In the genomic region with DNA sequence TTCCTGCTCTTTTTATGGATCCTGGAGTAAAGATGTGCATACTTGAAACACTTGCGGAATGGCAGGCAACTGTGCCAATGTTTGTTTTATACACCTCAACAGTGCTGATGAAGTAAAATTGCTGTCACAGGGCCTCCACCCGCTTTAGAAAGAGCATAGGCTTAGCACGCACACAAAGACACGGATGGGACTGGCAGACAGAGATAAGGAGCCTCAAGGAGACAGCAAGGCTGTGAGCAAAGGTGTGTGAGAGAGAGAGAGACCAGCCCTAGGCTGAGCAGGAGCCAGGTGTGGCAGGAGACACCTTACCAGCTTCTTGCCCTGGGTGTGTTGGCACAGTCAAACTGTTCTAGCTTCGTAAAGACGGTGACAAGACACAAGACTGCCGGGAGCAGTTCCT, we compare ENCODE assay signal across 1 mouse cellular context.
TF ChIP-seq lines count a peak whose summit lies in the region.

No protein-coding gene starts in this region.

TF ChIP-seq in CH12.LX, 34 proteins besides CTCF, POLR2A, EP300 and RAD21:
- TF ChIP-seq E2F4 (IDR thresholded peaks at IDR 0.05; ENCODE audit: insufficient replicate concordance, low read depth, low read length) (no peak), MYC (IDR thresholded peaks at IDR 0.05; ENCODE audit: low read depth, low read length) (0 out of 2 replicates have a peak, but pooled peaks have one; percentile 44), GABPA (IDR thresholded peaks at IDR 0.05; ENCODE audit: insufficient replicate concordance, low read depth, low read length) (no peak), JUND (conservative IDR thresholded peaks at IDR 0.05; ENCODE audit: low read depth, low read length) (no peak), KAT2A (IDR thresholded peaks at IDR 0.05; ENCODE audit: insufficient replicate concordance, low read length) (no peak), ZC3H11A (IDR thresholded peaks at IDR 0.05; ENCODE audit: low read depth, low read length) (no peak), USF2 (conservative IDR thresholded peaks at IDR 0.05; ENCODE audit: low read depth, low read length) (no peak), RCOR1 (conservative IDR thresholded peaks at IDR 0.05; ENCODE audit: low read depth, low read length) (no peak), TCF12 (IDR thresholded peaks at IDR 0.05; ENCODE audit: low read depth, low read length) (no peak), NRF1 (IDR thresholded peaks at IDR 0.05; ENCODE audit: low read depth, low read length) (no peak), BHLHE40 (IDR thresholded peaks at IDR 0.05; ENCODE audit: low read depth, low read length) (no peak), ELF1 (IDR thresholded peaks at IDR 0.05; ENCODE audit: low read depth, low read length) (peak; percentile 21; the same call in 1 of the 2 replicates), MEF2A (IDR thresholded peaks at IDR 0.05; ENCODE audit: borderline replicate concordance, low read depth, low read length) (0 out of 2 replicates have a peak, but pooled peaks have one; percentile 21), ZMIZ1 (IDR thresholded peaks at IDR 0.05; ENCODE audit: low read depth, low read length) (no peak), ETS1 (conservative IDR thresholded peaks at IDR 0.05; ENCODE audit: low read depth, low read length) (no peak), PAX5 (IDR thresholded peaks at IDR 0.05; ENCODE audit: low read length) (no peak), CHD2 (IDR thresholded peaks at IDR 0.05; ENCODE audit: low read length) (no peak), MAZ (IDR thresholded peaks at IDR 0.05; ENCODE audit: low read depth, low read length) (no peak), UBTF (IDR thresholded peaks at IDR 0.05; ENCODE audit: low read depth, low read length) (no peak), MAX (IDR thresholded peaks at IDR 0.05; ENCODE audit: low read length) (no peak; the same call in 1 of the 2 replicates), POLR2AphosphoS2 (IDR thresholded peaks at IDR 0.05; ENCODE audit: low read depth, low read length) (no peak), CHD1 (IDR thresholded peaks at IDR 0.05; ENCODE audit: low read depth, low read length) (no peak)
TF ChIP-seq in CH12.LX: peak in this region for 3.
